Mouse (Mus musculus) forebrain, postnatal 0 days (tissue): ENCODE results near the gene Gpbp1. TPM values are rescaled to one million over a fixed set of nuclear protein-coding genes. Genes with fewer than 3 reads are reported as not detected.

ENCODE experiments used
- ATAC-seq: fragments of 200-750 bp; cut with Nextera tagmentation; 2 replicates; pipeline ENCODE4 v1.8.0; 2017; ENCODE audit warnings: mild to moderate bottlenecking, moderate library complexity
- DNase-seq: peaks from one replicate; pipeline ENCODE4 v3.0.0-alpha.2; 2015
- H3K27ac ChIP-seq: fragments of 300-500 bp; sonication (generic); 2 replicates; pipeline ENCODE4 v1.5.1; 2014; ENCODE audit warnings: low read depth, mild to moderate bottlenecking, antibody characterized with exemption, low read length, moderate library complexity, mixed read lengths
- H3K27me3 ChIP-seq: fragments of 300-500 bp; sonication (generic); 2 replicates; pipeline ENCODE4 v1.6.1; 2014; ENCODE audit warnings: mild to moderate bottlenecking, low read length, mixed read lengths; ENCODE audit not compliant: insufficient read depth
- H3K36me3 ChIP-seq: fragments of 300-500 bp; sonication (generic); 2 replicates; pipeline ENCODE4 v1.6.1; 2014; ENCODE audit warnings: mild to moderate bottlenecking, moderate library complexity; ENCODE audit not compliant: insufficient read depth
- H3K4me1 ChIP-seq: fragments of 300-500 bp; sonication (generic); 2 replicates; pipeline ENCODE4 v1.6.1; 2014; ENCODE audit warnings: antibody characterized with exemption; ENCODE audit not compliant: insufficient read depth
- H3K4me2 ChIP-seq: fragments of 300-500 bp; sonication (generic); 2 replicates; pipeline ENCODE4 v1.6.1; 2014; ENCODE audit warnings: low read depth, mild to moderate bottlenecking, moderate library complexity
- H3K4me3 ChIP-seq: fragments of 300-500 bp; sonication (generic); 2 replicates; pipeline ENCODE4 v1.5.1; 2014; ENCODE audit warnings: low read depth, low read length, mixed read lengths
- H3K9ac ChIP-seq: fragments of 300-500 bp; sonication (generic); 2 replicates; pipeline ENCODE4 v1.6.1; 2014; ENCODE audit warnings: mild to moderate bottlenecking
- H3K9me3 ChIP-seq: fragments of 300-500 bp; sonication (generic); 2 replicates; pipeline ENCODE4 v1.6.1; 2016; ENCODE audit warnings: low read length
- CTCF ChIP-seq: sonication (generic); IDR thresholded peaks from 2 replicates; pipeline ENCODE4 v1.5.1; 2016; ENCODE audit warnings: antibody characterized with exemption, control low read depth, low read depth
- WGBS: fragments of 180-500 bp; shearing (Covaris S2); extraction: QIAGEN DNeasy Blood & Tissue Kit; methylation state at CpG from one replicate; pipeline ENCODE4 v1.1.7; 2014; 5-methylcytosine and 5-hydroxymethylcytosine counted together
- polyA plus RNA-seq: library from polyadenylated mRNA; unstranded; fragments of >200 nt; fragmentation: Nextera tagmentation; extraction: Ambion mirVana; gene quantifications from 2 replicates; pipeline ENCODE4 v1.2.1, GENCODE M21; 2015
- total RNA-seq: library from RNA; depleted of rRNA; stranded (reverse); fragments of >200 nt; gene quantifications from 2 replicates; pipeline ENCODE4 v1.2.3, GENCODE M21; 2014; rRNA removed

Gene Gpbp1
- 90.6 and 94.8 TPM in 2 replicates for total RNA-seq
- polyA plus RNA-seq: 82.0 and 85.6 TPM in 2 replicates

- DNase-seq (peak; percentile 99), ATAC-seq (peak; percentile 95)
- H3K4me2 ChIP-seq: peak within 1 kb of the TSS; percentile 96
- peak within 1 kb of the TSS; percentile 94 for H3K9ac ChIP-seq
- peak within 1 kb of the TSS; percentile 96 for H3K4me3 ChIP-seq
- peak within 1 kb of the TSS; percentile 94 for H3K27ac ChIP-seq
- no peaks in the 10 kb centered on the region for H3K36me3 ChIP-seq
- no peaks in the 10 kb centered on the region for H3K9me3 ChIP-seq
- peaks cover 32% of the 10 kb centered on the region for H3K27me3 ChIP-seq
- under 1% methylated on average over 84 of the region's 109 CpGs for WGBS
- TF ChIP-seq CTCF: peak; percentile 1; the same call in 1 of the 2 replicates
- H3K4me1 ChIP-seq: peaks cover 13% of the 10 kb centered on the region
Measured at GRCm38 (mm10) chr13:111489802-111490723, at the start of gene Gpbp1. Gene Gpbp1, minus strand, starts transcription at chr13:111490111.

DNA sequence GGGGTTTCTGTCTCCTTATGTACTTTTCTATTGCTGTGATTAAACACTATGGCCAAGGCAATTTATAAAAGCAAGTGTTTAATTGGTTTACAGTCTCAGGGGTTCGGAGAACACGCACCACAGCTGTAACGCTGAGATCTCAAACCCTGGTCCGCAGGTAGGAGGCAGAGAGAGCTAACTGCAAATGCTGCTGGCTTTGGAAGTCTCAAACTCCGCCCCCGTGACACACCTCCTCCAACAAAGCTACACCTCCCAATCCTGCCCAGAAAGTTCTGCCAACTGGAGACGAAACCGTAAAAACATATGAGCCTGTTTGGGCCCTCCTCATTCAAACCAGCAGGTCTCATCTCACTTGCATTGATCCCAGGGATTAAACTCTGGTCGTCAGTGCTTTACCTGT is 47.8 kb upstream of the Gpbp1 start:
- DNase-seq: no peak
- H3K27ac ChIP-seq: no peak overlapping the region
- no peaks in the 10 kb centered on the region for H3K27me3 ChIP-seq
- no peaks in the 10 kb centered on the region for H3K36me3 ChIP-seq
- no peak overlapping the region for H3K4me3 ChIP-seq
- 85% methylated on average over 9 of the region's 9 CpGs for WGBS
- H3K9me3 ChIP-seq: no peaks in the 10 kb centered on the region
- no peaks in the 10 kb centered on the region for H3K4me1 ChIP-seq
- no peak for TF ChIP-seq CTCF
- no peak overlapping the region for H3K9ac ChIP-seq
- ATAC-seq: no peak
- H3K4me2 ChIP-seq: no peak overlapping the region

DNA sequence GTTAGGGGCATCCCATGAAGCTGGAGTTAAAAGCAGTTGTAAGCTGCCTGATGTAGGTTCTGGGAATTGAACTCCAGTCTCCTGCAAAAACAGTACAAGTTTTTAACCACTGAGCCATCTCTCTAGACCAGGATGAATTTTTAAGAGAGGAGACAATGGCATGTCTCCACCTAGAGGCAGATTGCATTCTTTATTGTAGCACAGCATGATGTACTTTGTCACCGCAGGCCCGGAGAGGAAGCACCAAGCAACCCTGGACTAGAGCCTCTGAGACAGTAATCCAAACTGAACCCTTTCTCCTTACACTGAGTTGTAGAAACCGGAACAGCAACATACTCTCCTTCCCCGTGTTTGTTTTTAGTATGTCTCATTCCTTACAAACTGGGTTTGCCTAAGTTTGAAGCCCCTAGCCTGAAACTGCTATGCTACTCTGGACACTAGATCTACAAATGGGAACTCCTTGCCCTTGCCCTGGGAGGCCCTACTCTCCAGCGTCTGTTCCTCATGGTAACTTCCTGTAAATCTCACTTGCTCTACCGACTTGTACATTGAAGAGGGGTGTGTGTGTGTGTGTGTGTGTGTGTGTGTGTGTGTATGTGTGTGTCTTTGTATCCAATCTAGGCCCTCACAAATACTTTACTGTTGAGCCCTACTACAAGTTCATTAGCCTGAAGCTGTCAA is 46.4 kb upstream of the Gpbp1 start:
- no peaks in the 10 kb centered on the region for H3K27me3 ChIP-seq
- WGBS: 81% methylated on average over 6 of the region's 6 CpGs
- TF ChIP-seq CTCF: no peak
- H3K9me3 ChIP-seq: no peaks in the 10 kb centered on the region
- no peak overlapping the region for H3K9ac ChIP-seq
- no peaks in the 10 kb centered on the region for H3K4me1 ChIP-seq
- H3K27ac ChIP-seq: no peak overlapping the region
- ATAC-seq (no peak), DNase-seq (no peak)
- no peak overlapping the region for H3K4me3 ChIP-seq
- H3K36me3 ChIP-seq: no peaks in the 10 kb centered on the region
- no peak overlapping the region for H3K4me2 ChIP-seq

DNA sequence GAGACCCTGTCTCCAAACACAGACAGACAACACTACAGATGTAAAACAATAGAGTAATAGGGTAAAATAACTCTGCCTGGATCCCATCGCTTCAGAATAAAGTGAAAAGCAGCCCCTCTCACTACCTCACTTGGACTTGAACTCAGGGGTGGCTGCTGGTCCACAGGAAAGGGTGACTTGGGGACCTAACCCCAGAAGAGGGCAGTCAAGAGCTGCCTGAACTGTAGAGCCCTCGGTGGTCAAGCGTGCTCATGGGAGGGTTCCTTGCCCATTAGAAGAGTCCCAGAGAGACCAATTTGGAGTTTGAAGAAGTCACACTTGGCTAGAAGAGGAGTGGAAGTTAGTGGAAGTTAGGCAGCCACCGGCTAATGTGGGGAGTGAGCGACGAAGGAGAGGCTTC is 44.2 kb upstream of the Gpbp1 start:
- no peaks in the 10 kb centered on the region for H3K36me3 ChIP-seq
- H3K9ac ChIP-seq: no peak overlapping the region
- no peak overlapping the region for H3K4me3 ChIP-seq
- 67% methylated on average over 6 of the region's 6 CpGs for WGBS
- no peaks in the 10 kb centered on the region for H3K4me1 ChIP-seq
- H3K9me3 ChIP-seq: no peaks in the 10 kb centered on the region
- TF ChIP-seq CTCF: no peak; the same call in 1 of the 2 replicates
- no peak overlapping the region for H3K27ac ChIP-seq
- ATAC-seq (no peak), DNase-seq (no peak)
- no peaks in the 10 kb centered on the region for H3K27me3 ChIP-seq
- H3K4me2 ChIP-seq: no peak overlapping the region

DNA sequence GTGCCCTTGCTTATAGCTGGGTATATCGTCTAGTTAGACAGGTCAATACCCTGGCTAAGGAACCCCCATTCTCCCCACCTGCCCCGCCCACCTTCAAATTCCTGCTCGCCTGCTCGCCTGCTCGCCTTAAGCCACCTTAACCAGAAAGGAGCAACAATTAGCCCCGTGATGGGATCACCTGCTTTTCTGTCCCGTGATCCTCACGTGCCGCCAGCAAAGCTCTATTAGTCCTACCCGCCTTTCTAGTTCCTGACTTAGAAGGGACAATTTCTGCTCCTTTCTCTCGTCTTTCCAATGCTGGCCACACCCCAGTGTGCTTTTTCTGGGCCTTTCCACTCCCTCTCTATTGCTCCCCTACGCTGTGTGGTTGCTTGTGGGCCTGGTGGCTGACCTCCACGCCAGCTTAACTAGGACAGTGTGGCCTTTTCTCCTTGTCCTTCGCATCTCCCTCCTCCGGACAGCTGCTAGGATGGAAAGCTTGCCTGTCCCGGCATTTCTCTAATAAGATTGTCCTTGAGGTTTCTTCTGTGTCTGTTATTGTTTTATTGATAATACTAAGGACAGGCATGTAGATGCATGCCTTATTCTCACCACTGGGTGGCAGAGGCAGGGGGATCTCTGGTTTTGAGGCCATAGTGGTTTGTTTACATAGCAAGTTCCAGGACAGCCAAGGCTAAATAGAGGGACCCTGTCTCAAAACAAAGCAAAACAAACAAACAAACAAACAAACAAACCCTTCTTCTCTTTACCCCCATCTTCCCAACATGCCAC is 42.5 kb upstream of the Gpbp1 start:
- Histone ChIP-seq H3K27ac (no peak overlapping the region), H3K4me1 (no peaks in the 10 kb centered on the region), H3K4me2 (no peak overlapping the region), H3K4me3 (no peak overlapping the region), H3K27me3 (no peaks in the 10 kb centered on the region), H3K36me3 (no peaks in the 10 kb centered on the region), H3K9me3 (no peaks in the 10 kb centered on the region), H3K9ac (no peak overlapping the region)
- TF ChIP-seq CTCF: peak; percentile 23; the same call in 1 of the 2 replicates
- WGBS: 88% methylated on average over 16 of the region's 16 CpGs
- no peak for DNase-seq
- ATAC-seq: no peak

DNA sequence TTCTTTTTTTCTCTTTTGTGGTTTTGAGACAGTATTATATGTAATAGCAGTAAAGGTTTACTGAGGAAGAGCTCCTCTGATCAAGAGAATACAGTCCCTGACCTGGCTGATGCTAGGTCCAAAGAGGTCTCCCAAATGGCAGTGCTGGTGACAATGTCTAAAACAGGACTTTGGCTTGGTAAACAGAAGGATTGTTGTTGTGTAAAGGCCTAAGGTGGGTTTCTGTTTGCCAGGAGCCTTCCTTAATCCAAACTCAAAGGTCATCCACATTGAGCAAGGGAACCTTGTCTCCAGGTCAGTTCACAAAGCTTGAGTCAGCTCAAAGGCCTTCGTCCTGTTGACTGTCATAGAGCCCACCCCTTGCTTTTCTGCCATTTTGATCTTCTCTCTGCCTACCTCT is 41.8 kb upstream of the Gpbp1 start:
- no peak for TF ChIP-seq CTCF
- no peak for DNase-seq

More for the DNA sequence above, 41.8 kb upstream of the Gpbp1 start:
- no peaks in the 10 kb centered on the region for H3K27me3 ChIP-seq
- H3K4me3 ChIP-seq: no peak overlapping the region
- H3K27ac ChIP-seq: no peak overlapping the region
- no peaks in the 10 kb centered on the region for H3K9me3 ChIP-seq
- H3K4me1 ChIP-seq: no peaks in the 10 kb centered on the region
- WGBS: 93% methylated on average over 1 of the region's 1 CpGs
- no peaks in the 10 kb centered on the region for H3K36me3 ChIP-seq
- H3K9ac ChIP-seq: no peak overlapping the region
- ATAC-seq: no peak
- no peak overlapping the region for H3K4me2 ChIP-seq
